In the genomic region with DNA sequence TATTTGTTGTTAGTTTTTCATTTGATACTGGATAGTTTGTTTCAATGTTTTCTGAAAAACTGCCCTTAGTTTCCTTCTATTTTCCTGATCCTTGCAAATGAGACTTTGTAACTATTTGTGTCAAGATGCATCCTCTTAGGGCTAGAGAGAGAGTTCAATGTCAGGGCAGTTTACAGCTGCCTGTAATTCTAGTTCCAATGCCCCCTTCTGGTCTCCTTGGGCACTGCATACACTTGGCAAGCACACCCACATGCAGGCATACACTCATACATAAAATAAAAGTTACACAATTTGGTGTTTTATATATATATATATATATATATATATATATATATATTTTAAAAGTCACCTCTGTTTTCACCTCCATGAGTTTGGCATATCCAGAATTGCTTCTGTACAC, we compare ENCODE assay signal across 20 mouse cellular contexts. TPM values are rescaled to one million over a fixed set of nuclear protein-coding genes. Genes with fewer than 3 reads are reported as not detected.
DNase-seq lines count a peak whose midpoint lies in the region; ATAC-seq and TF ChIP-seq lines count a peak whose summit lies in the region.
"Had no signal": no experiment of that assay in that cellular context is flagged by ENCODE, and none has a peak within 500 bp of the region (broad histone marks: within the 10 kb centered on the region; RNA-seq: fewer than 3 reads in every experiment).

No protein-coding gene starts in this region.

- intact Hi-C loops in gastrocnemius, adult 2 months (cut with DNase I), result loop anchor here (5.0 kb wide), 1 partner anchor 151 kb away; no protein-coding TSS in a partner anchor

- no peaks in the 10 kb centered on the region for H3K27me3 ChIP-seq in liver, adult 2 months (ENCODE audit: control insufficient read depth, insufficient read depth, low read length)
- H3K27me3 ChIP-seq in liver, embryonic 11.5 days (replicated peaks; ENCODE audit: control insufficient read depth, insufficient read depth, low read length), result no peaks in the 10 kb centered on the region
- no peaks in the 10 kb centered on the region for H3K27me3 ChIP-seq in hindbrain, embryonic 13.5 days
- H3K27me3 ChIP-seq: limb, embryonic 12.5 days; lung, embryonic 15.5 days; neural tube, embryonic 12.5 days had no signal

- no peak overlapping the region for H3K27ac ChIP-seq in gastrocnemius, adult 2 months
- H3K27ac ChIP-seq in liver, adult 2 months (replicated peaks; ENCODE audit: insufficient read depth, low read depth, low read length), result no peak overlapping the region
- no peak overlapping the region for H3K27ac ChIP-seq in liver, embryonic 11.5 days (ENCODE audit: low read depth, low read length)
- H3K27ac ChIP-seq in hindbrain, embryonic 13.5 days, result no peak overlapping the region
- H3K27ac ChIP-seq: embryonic facial prominence, embryonic 10.5 days; heart, embryonic 10.5 days; left cerebral cortex, adult 2 months; limb, embryonic 12.5 days; lung, embryonic 15.5 days; neural tube, embryonic 12.5 days had no signal

- no peak for ATAC-seq in liver, embryonic 11.5 days (replicated peaks; ENCODE audit: low FRiP score)
- ATAC-seq in hindbrain, embryonic 13.5 days (ENCODE audit: low FRiP score), result no peak

- no peak for DNase-seq in gastrocnemius, adult 2 months
- DNase-seq in gastrocnemius, postnatal 10 days, result no peak
- DNase-seq in liver, adult 2 months (ENCODE audit: extremely low read depth, low read depth, low spot score), result peak; percentile 25
- no peak for DNase-seq in liver, embryonic 11.5 days (ENCODE audit: low spot score)
- peak; percentile 72 for DNase-seq in ES-CJ7 (ENCODE audit: low read depth, low spot score)
- DNase-seq in brain, embryonic 14.5 days (ENCODE audit: low read depth), result no peak
- DNase-seq in cerebellum, postnatal 4 days (ENCODE audit: low spot score in 2 of 2), result no peak
- DNase-seq: adrenal gland, postnatal 36 days; gastrocnemius, postnatal 14 days; kidney, adult 18-20 months; right cerebral cortex, postnatal 25 days had no signal

- no peak overlapping the region for H3K9ac ChIP-seq in liver, adult 2 months (ENCODE audit: low read depth, low read length)
- no peak overlapping the region for H3K9ac ChIP-seq in liver, embryonic 11.5 days (ENCODE audit: low read depth, low read length)
- no peak overlapping the region for H3K9ac ChIP-seq in hindbrain, embryonic 13.5 days
- H3K9ac ChIP-seq: limb, embryonic 12.5 days; lung, embryonic 15.5 days; neural tube, embryonic 12.5 days had no signal

- H3K9me3 ChIP-seq in liver, embryonic 11.5 days (ENCODE audit: control insufficient read depth, low read length), result no peaks in the 10 kb centered on the region
- no peaks in the 10 kb centered on the region for H3K9me3 ChIP-seq in hindbrain, embryonic 13.5 days
- H3K9me3 ChIP-seq: embryonic facial prominence, embryonic 10.5 days; heart, embryonic 10.5 days; limb, embryonic 12.5 days; lung, embryonic 15.5 days; megakaryocyte, embryonic 14.5 days; neural tube, embryonic 12.5 days had no signal

- H3K79me2 ChIP-seq in liver, adult 2 months (ENCODE audit: control insufficient read depth, insufficient read depth, low read length), result peaks cover 6% of the 10 kb centered on the region; the same call in 1 of the 2 replicates

- no peak for TF ChIP-seq POLR2A in liver, adult 2 months (IDR thresholded peaks at IDR 0.05; ENCODE audit: extremely low read depth, insufficient read depth, low read length)
- TF ChIP-seq POLR2A in brain, embryonic 14.5 days (IDR thresholded peaks at IDR 0.05; ENCODE audit: borderline replicate concordance, extremely low read depth, insufficient read depth, insufficient read length, poor library complexity, severe bottlenecking), result no peak

- TF ChIP-seq CTCF in gastrocnemius, adult 2 months (IDR thresholded peaks at IDR 0.05), result peak; percentile 31; the same call in 1 of the 2 replicates
- peak; percentile 13; the same call in 1 of the 2 replicates for TF ChIP-seq CTCF in liver, adult 2 months (IDR thresholded peaks at IDR 0.05; ENCODE audit: low read depth, low read length)
- TF ChIP-seq CTCF in brain, embryonic 14.5 days (IDR thresholded peaks at IDR 0.05; ENCODE audit: borderline replicate concordance, extremely low read depth, insufficient read depth, insufficient read length), result peak; percentile 16; the same call in 1 of the 2 replicates

- H3K4me1 ChIP-seq in liver, adult 2 months (ENCODE audit: control insufficient read depth, insufficient read depth, low read length), result 0 out of 2 replicates have a peak, but pooled peaks cover 2% of the 10 kb centered on the region
- H3K4me1 ChIP-seq in liver, embryonic 11.5 days (replicated peaks; ENCODE audit: control insufficient read depth, insufficient read depth, low read length), result peaks cover 5% of the 10 kb centered on the region; the same call in 1 of the 2 replicates
- H3K4me1 ChIP-seq in hindbrain, embryonic 13.5 days (replicated peaks), result peaks cover 5% of the 10 kb centered on the region

- no peak overlapping the region for H3K4me2 ChIP-seq in liver, embryonic 11.5 days
- H3K4me2 ChIP-seq in hindbrain, embryonic 13.5 days, result no peak overlapping the region
- H3K4me2 ChIP-seq: limb, embryonic 12.5 days; lung, embryonic 15.5 days; neural tube, embryonic 12.5 days had no signal

- no peak overlapping the region for H3K4me3 ChIP-seq in gastrocnemius, adult 2 months
- H3K4me3 ChIP-seq in liver, adult 2 months (ENCODE audit: insufficient read depth, low read depth, low read length), result no peak overlapping the region
- no peak overlapping the region for H3K4me3 ChIP-seq in liver, embryonic 11.5 days (ENCODE audit: low read depth, low read length)
- no peak overlapping the region for H3K4me3 ChIP-seq in hindbrain, embryonic 13.5 days
- H3K4me3 ChIP-seq: embryonic facial prominence, embryonic 10.5 days; heart, embryonic 10.5 days; left cerebral cortex, adult 2 months; limb, embryonic 12.5 days; lung, embryonic 15.5 days; megakaryocyte, embryonic 14.5 days; neural tube, embryonic 12.5 days had no signal

- no peaks in the 10 kb centered on the region for H3K36me3 ChIP-seq in liver, adult 2 months (ENCODE audit: control insufficient read depth, insufficient read depth, low read length)
- no peaks in the 10 kb centered on the region for H3K36me3 ChIP-seq in liver, embryonic 11.5 days (ENCODE audit: control insufficient read depth, insufficient read depth, low read length)
- H3K36me3 ChIP-seq in hindbrain, embryonic 13.5 days, result no peaks in the 10 kb centered on the region
- H3K36me3 ChIP-seq: embryonic facial prominence, embryonic 10.5 days; heart, embryonic 10.5 days; limb, embryonic 12.5 days; lung, embryonic 15.5 days; neural tube, embryonic 12.5 days had no signal

RNA-seq across cellular contexts. Expression of a gene that starts 4.2 kb away (rescaled TPM):
- total RNA-seq in gastrocnemius, adult 2 months (2021), result 10 to 100 TPM; 67.8 to 68.3 TPM
- 100 to 1,000 TPM; 114 to 120 TPM for total RNA-seq in gastrocnemius, postnatal 10 days (2021)
- total RNA-seq in liver, adult 2 months (2014; rRNA removed), result 53.5 and 57.1 TPM in 2 replicates
- polyA plus RNA-seq in liver, adult 2 months (2012; rRNA removed), result 40.4 and 42.7 TPM in 2 replicates
- 188 and 210 TPM in 2 replicates for polyA plus RNA-seq in liver, embryonic 11.5 days (2014; fragmentation: Nextera tagmentation; extraction: Ambion mirVana)
- 217 and 227 TPM in 2 replicates for polyA plus RNA-seq in brain, embryonic 14.5 days (2012; rRNA removed)
- 234 and 244 TPM in 2 replicates for polyA plus RNA-seq in hindbrain, embryonic 13.5 days (2015; fragmentation: Nextera tagmentation; extraction: Ambion mirVana)

RNA-seq across cellular contexts. Expression of a gene that starts 14.8 kb away (rescaled TPM):
- not detected for total RNA-seq in gastrocnemius, adult 2 months (2021)
- total RNA-seq in gastrocnemius, postnatal 10 days (2021), result not detected
- not detected in 2 replicates for total RNA-seq in liver, adult 2 months (2014; rRNA removed)
- polyA plus RNA-seq in liver, adult 2 months (2012; rRNA removed), result not detected in 2 replicates
- polyA plus RNA-seq in liver, embryonic 11.5 days (2014; fragmentation: Nextera tagmentation; extraction: Ambion mirVana), result not detected in 2 replicates
- 0.06 and 0.12 TPM in 2 replicates for polyA plus RNA-seq in brain, embryonic 14.5 days (2012; rRNA removed)
- not detected in 2 replicates for polyA plus RNA-seq in hindbrain, embryonic 13.5 days (2015; fragmentation: Nextera tagmentation; extraction: Ambion mirVana)
- total RNA-seq: adrenal gland, postnatal 36 days; gastrocnemius, postnatal 14 days; left cerebral cortex, adult 2 months had no signal
- polyA plus RNA-seq: heart, embryonic 10.5 days; hindbrain, embryonic 11.5 days; lung, embryonic 15.5 days; neural tube, embryonic 12.5 days had no signal

RNA-seq across cellular contexts. Expression of a gene that starts 25.8 kb away (rescaled TPM):
- total RNA-seq in gastrocnemius, adult 2 months (2021), result under 1 TPM; 0.82 to 0.95 TPM
- 1 to 10 TPM in 1 of 2 experiments, under 1 TPM in 1; 0.35 to 1.3 TPM for total RNA-seq in gastrocnemius, postnatal 10 days (2021)
- 236 and 490 TPM in 2 replicates for total RNA-seq in liver, adult 2 months (2014; rRNA removed)
- polyA plus RNA-seq in liver, adult 2 months (2012; rRNA removed), result 782 and 968 TPM in 2 replicates
- 7.3 and 8.3 TPM in 2 replicates for polyA plus RNA-seq in liver, embryonic 11.5 days (2014; fragmentation: Nextera tagmentation; extraction: Ambion mirVana)
- polyA plus RNA-seq in brain, embryonic 14.5 days (2012; rRNA removed), result 5.4 and 7.2 TPM in 2 replicates
- polyA plus RNA-seq in hindbrain, embryonic 13.5 days (2015; fragmentation: Nextera tagmentation; extraction: Ambion mirVana), result 4.5 and 4.6 TPM in 2 replicates

Comparison
In these comparisons a context has a peak if more than half of its experiments do, and no peak if none do; other contexts are left out.
1. DNase-seq: peak in liver, adult 2 months (single experiment) and ES-CJ7 (single experiment); none in gastrocnemius, adult 2 months (single experiment), gastrocnemius, postnatal 10 days (single experiment), liver, embryonic 11.5 days (single experiment), brain, embryonic 14.5 days (single experiment) and cerebellum, postnatal 4 days (0 of 2).
2. RNA of a gene that starts 25.8 kb away (polyA plus RNA-seq): 782 to 968 TPM in liver, adult 2 months; 7.3 to 8.3 TPM in liver, embryonic 11.5 days, 5.4 to 7.2 TPM in brain, embryonic 14.5 days and 4.5 to 4.6 TPM in hindbrain, embryonic 13.5 days; every median in the first group is over 10 times any median in the second.
3. Peak in every context shown above with its lines, with median percentiles within 50 percentile points of each other: CTCF ChIP-seq.